Mouse (Mus musculus): ENCODE measurements around the gene Wdr83.

DNA sequence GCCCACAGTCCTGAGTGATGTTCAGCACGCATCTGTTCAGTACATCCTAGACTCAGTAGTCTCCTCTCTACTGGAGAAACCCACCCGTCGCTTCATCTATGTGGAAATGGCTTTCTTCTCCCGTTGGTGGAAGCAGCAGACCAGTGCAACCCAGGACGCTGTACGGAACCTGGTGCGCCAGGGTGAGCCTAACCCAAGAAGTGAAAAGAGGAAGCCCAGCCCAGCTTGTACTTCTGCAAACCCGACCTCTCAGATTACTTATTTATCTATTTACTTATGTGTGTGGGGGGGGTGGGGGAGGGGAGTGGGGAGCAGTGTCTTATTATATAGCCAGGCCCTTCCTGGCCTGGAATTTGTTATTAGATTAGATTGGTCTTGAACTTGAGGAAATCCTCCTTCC is 3.5 kb upstream of the Wdr83 start:
- no peak for TF ChIP-seq POLR2A (IDR thresholded peaks at IDR 0.05; ENCODE audit: control insufficient read depth, extremely low read depth, insufficient read depth, low read length, poor library complexity)
- TF ChIP-seq CTCF (IDR thresholded peaks at IDR 0.05; ENCODE audit: borderline replicate concordance, control insufficient read depth, extremely low read depth, insufficient read depth, low read length, poor library complexity): no peak

Data from thymus, adult 2 months (tissue).